Mouse (Mus musculus): ENCODE results near the gene Wdr31.

GRCm38 (mm10) chr4:62459081-62459480, 11.6 kb downstream of the Wdr31 start:
- TF ChIP-seq CTCF (IDR thresholded peaks at IDR 0.05) (no peak), EP300 (IDR thresholded peaks at IDR 0.05) (no peak)

Measured in lung, postnatal 0 days (tissue).